Mouse (Mus musculus): ENCODE results near the gene Vdac1.

The Vdac1 gene

GRCm38 (mm10) chr11:52360471-52361277, at the start of gene Vdac1:
Gene Vdac1, plus strand, starts transcription at chr11:52360860.
- DNase-seq = peak; percentile 92 to 93

DNA sequence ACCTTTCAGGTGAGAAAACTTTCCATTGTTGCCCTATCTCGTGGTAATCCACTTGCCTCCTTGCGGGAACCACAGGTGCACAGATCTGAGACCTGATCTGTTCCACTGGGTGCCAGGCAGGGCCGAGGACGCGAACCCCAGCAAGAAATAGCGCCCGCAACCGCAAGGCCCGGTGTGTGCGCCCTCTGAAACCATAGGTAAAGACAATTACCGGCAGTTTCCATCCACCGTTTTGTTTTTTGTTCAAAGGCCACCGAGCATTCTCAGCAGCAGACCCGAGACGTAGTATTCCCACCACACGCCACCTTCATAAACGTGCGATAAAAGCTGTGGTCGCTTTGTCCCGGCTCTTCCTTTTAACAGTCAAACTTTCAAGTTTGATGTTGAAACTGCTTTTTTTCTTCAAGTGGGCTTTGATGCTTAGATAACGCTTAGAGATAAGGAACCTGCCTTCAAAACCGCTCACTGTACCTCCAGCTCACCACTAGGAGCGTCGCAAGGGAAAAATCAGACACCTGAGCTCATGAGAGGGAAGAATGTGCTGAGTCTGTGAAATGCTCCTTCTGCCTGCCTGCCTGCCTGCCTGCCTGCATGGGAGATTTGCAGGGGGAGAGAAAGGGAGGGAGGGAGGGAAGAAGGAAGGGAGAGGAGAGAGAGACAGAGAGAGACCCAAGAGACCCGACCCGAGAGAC, 46.4 kb upstream of the Vdac1 start:
- peak; percentile 33 to 58 for DNase-seq

DNA sequence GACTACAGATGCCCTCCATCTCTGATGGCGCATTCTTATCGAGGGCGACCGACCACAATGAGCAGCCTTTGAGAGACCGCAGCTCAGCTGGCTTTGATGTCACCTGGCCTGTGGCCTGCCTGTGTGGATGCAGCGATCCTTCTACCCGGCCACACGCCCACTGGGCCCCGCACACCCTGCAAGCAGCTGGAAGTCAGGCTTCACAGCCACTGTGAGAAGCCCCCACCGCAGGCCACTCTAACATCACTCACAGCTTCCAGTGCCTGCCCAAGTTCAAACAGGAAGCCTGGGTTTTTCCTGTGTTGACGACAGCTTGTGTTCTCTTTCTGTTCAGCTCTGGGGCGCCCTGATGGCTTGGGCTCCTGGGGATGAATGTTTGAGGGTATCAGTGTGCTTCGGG, 42.2 kb upstream of the Vdac1 start:
- peak; percentile 58 to 75 for DNase-seq

- DNase-seq = no peak
Observed at GRCm38 (mm10) chr11:52319664-52320063, 41.0 kb upstream of the Vdac1 start.

GRCm38 (mm10) chr11:52320529-52320928, 40.1 kb upstream of the Vdac1 start:
- DNase-seq = no peak

DNA sequence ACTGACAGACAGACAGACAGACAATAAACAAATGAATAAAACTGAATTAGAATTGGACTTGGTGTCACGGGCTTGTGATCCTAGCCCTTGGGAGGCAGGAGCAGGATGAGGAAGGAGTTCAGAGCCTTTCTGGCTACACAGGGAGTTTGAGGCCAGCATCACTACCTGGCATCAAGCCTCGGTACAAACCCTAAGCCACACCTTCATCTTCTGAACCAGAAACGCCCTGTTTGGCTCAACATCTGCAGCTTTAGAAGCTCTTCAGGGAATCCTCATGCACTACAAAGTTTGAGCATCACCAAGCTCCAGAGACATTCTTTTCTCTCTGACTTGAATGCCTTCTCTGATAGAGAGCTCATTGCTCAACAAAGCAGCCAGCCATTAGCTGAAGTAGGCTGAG, 39.1 kb upstream of the Vdac1 start:
- DNase-seq = no peak

GRCm38 (mm10) chr11:52324442-52325367, 36.0 kb upstream of the Vdac1 start:
- DNase-seq = no peak

DNA sequence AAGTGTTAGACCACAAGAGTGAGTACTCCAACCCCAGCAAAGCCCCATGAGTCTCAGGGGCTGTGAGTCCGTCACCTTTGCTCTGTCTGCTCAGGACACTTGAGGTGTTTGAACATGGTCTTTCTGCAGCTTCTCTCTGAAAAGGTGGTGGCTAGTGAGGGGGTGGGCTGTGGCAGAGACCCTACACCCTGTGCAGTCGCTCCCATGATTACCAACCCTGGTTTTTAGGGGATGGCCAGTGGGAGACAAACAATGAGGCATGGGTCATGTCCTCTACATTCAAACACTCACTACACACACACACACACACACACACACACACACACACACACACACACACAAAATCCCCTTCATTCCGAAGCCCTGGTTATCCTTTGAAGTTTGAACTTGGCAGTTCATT, 33.3 kb upstream of the Vdac1 start:
- DNase-seq = no peak

DNA sequence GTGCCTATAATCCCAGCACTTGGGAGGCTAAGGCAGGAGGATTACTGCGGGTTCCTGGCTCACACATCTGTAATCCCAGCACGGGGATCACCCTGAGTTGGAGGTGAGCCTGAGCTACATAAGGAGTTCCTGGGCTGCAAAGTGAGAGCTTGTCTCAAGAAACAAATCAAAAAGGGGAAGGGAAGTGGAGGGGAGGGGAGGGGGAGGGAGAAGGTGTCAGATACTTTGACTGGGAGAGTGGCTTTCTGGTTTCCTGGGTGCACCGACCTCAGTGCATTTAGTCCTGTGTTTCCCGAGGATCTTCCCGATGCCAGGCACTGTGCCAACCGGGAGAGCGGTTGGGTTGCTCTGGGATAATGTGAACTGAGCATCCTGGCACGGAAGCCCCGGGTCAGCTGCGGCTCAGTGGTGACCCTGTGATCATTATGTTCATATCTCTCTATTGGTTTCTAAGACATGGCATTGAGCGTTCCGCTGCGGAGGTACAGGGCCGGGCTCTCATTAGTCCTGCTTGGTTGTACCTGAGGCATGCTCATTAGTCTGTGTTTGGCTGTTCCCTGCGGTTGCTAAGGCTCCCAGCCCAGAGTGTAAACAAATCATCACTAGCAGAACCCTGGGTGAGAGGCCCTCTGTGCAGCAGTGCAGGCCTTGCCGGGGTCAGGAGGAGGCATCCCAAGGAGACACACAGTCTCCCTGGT, 28.1 kb upstream of the Vdac1 start:
- peak in 1 of 2 experiments; percentile 45 for DNase-seq

- DNase-seq = peak in 1 of 2 experiments; percentile 46
Observed at GRCm38 (mm10) chr11:52333616-52334015, 27.0 kb upstream of the Vdac1 start.

GRCm38 (mm10) chr11:52335263-52335662, 25.4 kb upstream of the Vdac1 start:
- no peak for DNase-seq

DNA sequence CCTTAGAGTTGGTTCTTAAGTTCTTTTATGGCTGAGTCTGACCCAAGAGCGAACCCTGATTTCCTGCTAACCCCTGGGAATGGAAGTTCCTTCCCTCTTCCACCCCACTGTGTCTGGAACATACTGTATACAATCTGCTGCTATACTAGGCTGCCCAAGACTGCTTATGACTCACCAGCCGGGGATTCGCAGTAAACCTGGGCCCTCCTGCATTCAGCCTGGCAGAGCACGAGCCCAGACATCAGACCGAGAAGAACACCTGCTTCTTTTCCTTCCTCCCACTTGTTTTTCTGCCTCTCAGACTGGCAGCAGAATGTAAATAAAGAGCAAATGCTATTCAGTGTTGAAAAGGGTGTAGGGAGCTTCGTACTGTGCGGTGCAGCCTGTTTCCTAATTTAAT, 24.7 kb upstream of the Vdac1 start:
- DNase-seq = no peak

GRCm38 (mm10) chr11:52337651-52338295, 22.9 kb upstream of the Vdac1 start:
- peak; percentile 48 to 66 for DNase-seq

- DNase-seq = no peak
Observed at GRCm38 (mm10) chr11:52338351-52338750, 22.3 kb upstream of the Vdac1 start.

DNA sequence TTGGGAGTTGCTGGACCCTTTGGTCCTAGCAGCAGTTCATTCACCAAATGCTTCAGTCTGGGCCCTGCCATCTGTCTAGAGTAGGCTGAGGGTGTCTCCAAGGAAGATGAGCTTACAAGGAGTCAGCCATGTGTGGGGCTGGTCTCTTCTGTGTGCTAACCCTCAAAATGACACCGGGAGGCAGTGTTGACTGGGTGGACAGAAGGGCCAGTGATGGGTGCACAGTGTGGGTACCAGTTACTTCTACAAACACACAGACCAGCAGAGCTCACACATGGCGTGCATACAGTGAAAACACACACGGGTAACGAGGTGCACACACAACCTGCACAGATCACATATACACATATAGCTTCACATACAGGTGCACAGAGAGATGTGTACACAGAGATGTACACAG, 21.6 kb upstream of the Vdac1 start:
- DNase-seq = no peak

- DNase-seq = no peak
Observed at GRCm38 (mm10) chr11:52339512-52339911, 21.1 kb upstream of the Vdac1 start.

DNA sequence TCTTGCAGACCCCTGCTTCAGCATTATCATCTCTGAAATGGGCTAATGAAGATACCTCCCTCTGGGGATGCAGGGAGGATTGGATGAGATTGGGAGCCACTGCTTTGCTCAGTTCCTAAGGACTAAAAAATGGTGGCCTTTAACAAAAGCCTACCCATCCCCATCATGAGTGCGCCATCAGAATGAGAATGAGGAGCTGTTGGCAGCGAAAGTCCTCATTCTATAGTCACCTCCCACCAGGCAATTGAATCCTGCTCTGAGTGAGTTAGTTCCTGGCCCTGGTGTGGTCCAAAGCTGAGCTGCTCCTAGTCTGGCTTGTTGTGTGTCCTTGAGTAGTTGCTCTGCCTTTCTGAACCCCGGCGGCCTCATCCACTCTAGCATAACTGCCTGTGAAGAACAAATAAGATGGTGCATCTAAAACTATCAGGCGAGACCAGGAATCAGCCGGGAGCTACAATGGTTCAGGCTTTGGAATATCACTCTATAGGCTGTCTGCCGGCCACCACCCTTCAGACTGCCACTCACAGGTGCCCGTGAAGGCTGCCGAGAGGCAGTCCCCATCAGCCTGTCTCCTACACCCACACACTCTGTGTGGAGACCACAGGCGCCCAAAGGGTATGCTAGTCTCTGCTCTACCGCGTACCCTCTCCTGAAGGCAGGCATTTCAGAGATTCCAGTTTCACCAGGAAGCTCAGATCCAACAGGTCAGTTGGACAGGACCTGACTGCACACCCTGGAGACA, 20.4 kb upstream of the Vdac1 start:
- no peak for DNase-seq

- no peak for DNase-seq
Observed at GRCm38 (mm10) chr11:52341001-52341400, 19.7 kb upstream of the Vdac1 start.

GRCm38 (mm10) chr11:52341476-52341875, 19.2 kb upstream of the Vdac1 start:
- DNase-seq = no peak

DNA sequence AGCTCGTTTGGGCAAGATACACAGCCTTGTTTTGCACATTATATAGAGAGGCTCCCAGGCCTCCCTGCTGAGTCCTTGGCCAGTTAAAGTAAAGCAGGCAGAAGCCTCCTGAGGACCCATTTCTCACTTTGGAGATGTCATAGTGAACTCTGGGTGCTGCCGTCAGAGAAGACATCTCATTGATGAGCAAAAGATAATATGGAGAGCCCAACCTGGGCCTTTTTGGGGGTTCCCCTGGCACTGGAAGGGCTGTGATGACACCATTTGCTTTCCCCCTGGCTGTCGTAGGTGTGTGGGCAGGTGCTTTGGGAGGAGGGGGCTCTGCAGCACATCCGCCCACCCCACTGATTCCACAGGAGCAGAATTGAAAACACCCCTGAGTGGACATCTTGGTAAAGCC, 18.4 kb upstream of the Vdac1 start:
- no peak for DNase-seq

DNA sequence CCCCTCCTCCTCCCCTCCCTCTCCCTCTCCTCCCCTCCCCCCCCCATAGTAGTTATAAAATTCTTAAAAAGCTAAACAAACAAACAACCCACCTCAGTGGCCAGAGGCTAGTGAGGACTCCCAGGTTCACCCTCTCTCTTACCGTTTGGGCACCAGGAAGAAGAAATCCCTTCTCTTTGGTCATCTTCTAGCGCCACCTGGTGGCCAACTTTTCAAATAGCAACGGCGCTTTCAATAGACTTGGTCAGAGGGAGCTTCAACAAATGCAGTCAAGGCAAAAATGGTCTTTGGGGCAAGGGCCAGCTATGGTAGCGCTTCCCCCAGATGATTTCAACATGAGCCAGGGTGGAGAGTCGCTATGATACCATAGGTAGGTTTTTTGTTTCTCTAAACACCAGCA, 17.5 kb upstream of the Vdac1 start:
- peak; percentile 72 to 85 for DNase-seq

All from lung, postnatal 4 days (tissue).